Mouse (Mus musculus) gastrocnemius, adult 18-20 months (tissue): ENCODE measurements at regions not wholly inside any gene's neighbourhood (a gene's known extent, or its start where the extent isn't known, plus 50 kb on each side); places are given as distances from the start of the nearest gene placed in this dataset.
"Not testable (repeated sequence)": the region's sequence is repeated elsewhere in the genome, so short reads cannot be mapped to it uniquely, and the experiment has no call there.

Experiments
- DNase-seq: peaks from one replicate; pipeline ENCODE4 v3.0.0; 2021; ENCODE audit warnings: low spot score

DNA sequence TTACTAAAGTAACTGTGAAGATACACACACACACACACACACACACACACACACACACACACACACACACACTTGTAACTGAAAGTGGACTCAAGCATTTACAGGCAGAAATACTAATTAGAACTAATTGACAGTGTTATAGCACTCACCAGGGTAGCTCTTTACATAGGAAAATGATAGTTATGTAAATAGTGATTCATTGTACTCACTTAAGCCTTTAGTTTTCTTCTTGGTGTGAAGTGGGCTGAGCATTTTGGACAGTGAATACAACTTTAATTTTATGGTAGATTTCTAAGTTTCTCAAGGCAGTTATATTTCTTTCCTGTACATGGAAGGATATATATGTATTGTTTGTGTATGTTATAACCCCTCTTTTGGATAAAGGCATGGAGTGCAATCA lies 704.5 kb upstream of the Nr2f1 start:
- no peak for DNase-seq

DNA sequence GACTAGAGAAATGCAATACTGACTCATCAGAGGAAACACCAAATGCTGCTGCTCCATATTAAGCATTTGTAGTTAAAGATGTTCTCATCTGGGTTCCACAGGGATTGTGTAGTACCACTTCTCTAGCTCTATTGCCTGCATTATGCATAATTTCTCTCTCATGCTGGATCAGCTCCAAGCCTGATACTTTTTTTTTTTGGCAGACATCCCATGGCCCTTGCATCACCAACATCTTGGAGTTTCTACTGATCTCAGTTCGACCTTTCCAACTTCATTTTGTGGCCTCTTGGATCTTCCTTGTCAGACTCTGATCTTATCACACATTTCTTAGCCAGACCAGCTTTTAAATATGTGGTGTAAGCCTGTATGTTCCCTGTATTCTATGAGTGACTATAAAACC lies 701.1 kb upstream of the Nr2f1 start:
- DNase-seq = no peak

DNA sequence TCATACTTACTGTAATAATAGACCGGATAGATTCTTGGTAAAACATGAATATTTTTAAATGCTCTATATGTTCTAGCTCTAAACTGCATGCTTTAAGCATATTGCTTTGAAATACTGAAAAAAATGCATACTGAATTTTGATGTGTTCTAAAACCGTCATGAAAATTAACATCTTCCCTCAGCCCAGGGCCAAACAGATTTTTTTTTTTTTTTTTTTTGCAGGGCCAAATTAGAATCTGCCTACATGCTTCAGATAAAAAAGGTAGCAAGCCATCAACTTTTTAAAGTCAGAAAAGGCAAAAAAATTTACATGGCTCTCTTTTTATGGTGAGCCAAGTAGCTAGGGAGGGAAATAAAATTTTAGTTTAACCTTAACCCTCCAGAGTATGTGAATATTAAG lies 692.7 kb upstream of the Nr2f1 start:
- no peak for DNase-seq

DNA sequence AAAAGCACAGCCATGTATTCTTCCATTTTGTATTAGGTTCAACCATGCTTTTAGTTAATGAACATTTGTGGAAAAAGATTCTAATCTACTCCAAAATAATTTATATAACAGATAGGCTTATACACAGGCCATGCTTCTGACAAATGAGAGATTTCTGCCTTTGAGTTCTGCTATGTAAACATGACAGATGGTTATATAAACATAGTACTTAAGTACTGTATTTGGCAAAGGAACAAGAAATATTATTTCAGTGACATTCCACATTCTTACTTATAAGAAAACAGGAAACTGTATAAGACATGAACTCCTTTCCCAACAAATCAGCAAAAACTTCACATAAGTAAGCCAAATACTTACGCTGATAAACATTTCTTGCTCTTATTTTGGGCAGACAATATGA lies 683.5 kb upstream of the Nr2f1 start:
- DNase-seq = no peak

- DNase-seq = no peak
Measured at GRCm38 (mm10) chr13:78872582-78872981, 673.0 kb upstream of the Nr2f1 start.

GRCm38 (mm10) chr13:78871976-78872375 lies 672.4 kb upstream of the Nr2f1 start:
- no peak for DNase-seq

- no peak for DNase-seq
Measured at GRCm38 (mm10) chr13:78871254-78871653, 671.7 kb upstream of the Nr2f1 start.

DNA sequence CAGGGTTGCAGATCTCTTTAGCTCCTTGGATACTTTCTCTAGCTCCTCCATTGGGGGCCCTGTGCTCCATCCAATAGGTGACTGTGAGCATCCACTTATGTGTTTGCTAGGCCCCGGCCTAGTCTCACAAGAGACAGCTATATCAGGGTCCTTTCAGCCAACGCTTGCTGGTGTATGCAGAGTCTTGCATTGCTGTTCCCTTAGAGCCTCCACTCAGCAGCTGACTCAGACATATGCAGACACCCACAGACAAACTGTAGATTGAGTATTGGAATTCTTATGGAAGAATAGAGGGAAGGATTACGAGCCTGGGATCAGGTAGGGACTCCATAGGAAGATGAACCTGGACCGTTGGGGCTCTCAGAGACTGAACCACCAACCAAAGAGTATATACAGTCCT lies 624.8 kb upstream of the Nr2f1 start:
- DNase-seq = not testable (repeated sequence)

- no peak for DNase-seq
Measured at GRCm38 (mm10) chr13:78809656-78810055, 610.1 kb upstream of the Nr2f1 start.

- DNase-seq = no peak
Measured at GRCm38 (mm10) chr13:78802838-78803124, 603.2 kb upstream of the Nr2f1 start.

- no peak for DNase-seq
Measured at GRCm38 (mm10) chr13:78802011-78802837, 602.7 kb upstream of the Nr2f1 start.

DNA sequence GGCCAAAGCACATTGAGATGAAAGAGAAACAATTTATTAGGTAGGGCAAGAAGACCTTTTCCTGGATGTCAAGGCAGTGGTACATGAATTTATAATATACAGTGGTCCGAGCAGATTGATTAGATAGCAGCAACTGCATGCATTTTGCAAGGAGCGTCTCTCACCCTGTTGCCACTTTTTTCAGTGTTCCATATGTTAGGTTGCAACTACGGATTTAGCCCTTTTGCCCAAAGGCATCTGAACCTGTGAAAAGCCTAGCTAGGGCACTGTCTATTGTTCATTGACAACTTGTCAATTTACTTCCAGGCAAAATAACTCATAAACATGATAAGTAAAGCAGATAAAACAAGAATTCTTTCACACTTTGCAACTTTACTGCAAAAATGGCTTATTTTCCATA lies 600.1 kb upstream of the Nr2f1 start:
- no peak for DNase-seq

- DNase-seq = no peak
Measured at GRCm38 (mm10) chr13:78795228-78795627, 595.7 kb upstream of the Nr2f1 start.

DNA sequence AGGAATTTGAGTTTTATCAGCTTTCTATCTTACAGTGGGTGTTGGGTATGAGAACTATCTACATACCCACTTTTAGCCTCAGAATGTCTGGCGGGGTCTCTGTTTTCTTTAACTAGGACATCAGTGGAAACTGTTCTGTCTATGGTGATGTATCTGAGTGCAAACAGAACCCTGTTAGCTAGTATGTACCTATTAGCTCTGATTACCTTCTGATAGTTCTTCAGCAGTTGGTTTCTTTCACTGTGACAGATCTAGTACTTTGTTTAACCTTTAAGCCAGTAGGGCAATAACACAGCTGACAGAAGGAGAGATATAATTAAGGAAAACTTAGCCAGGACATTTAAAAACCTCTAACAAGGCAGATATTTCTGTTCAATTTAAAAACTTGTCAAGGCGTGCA lies 584.7 kb upstream of the Nr2f1 start:
- no peak for DNase-seq

- no peak for DNase-seq
Measured at GRCm38 (mm10) chr13:78783591-78784240, 584.2 kb upstream of the Nr2f1 start.
